Mouse (Mus musculus) adrenal gland, postnatal 36 days (tissue): ENCODE results near the gene Alkbh6. TPM values are rescaled to one million over a fixed set of nuclear protein-coding genes. Genes with fewer than 3 reads are reported as not detected.

Source experiments
- DNase-seq, 2 experiments: peaks; one replicate each; pipeline ENCODE4 v3.0.0; 2021; ENCODE audit warnings: mixed read lengths in 1 of 2
- total RNA-seq, 2 experiments: library from RNA; stranded (reverse); gene quantifications; 2 replicates each; pipeline ENCODE4 v1.2.3; 2021

Alkbh6 gene
- total RNA-seq, 2 experiments from 2014 or later, result 56.9 to 81.3 TPM

DNA sequence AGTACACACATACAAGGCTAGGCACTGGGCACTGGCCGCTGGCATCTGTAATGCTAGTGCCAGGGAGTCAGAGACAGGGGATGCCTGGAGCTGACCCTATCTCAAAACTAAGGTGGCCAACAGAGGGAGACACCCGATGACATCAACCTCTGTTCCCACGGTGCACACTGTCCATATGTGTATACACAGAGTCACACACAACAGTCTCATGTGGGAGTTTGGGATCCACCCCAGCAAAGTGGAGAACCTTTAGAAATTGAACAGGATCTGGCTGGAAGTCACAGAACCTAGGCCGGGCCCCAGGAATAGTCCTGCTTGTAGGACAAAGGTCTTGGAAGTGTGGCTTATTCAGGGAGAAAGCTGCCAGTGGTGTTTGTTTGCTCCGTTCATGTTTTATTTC lies 14.2 kb upstream of the Alkbh6 start:
- no peak for DNase-seq

DNA sequence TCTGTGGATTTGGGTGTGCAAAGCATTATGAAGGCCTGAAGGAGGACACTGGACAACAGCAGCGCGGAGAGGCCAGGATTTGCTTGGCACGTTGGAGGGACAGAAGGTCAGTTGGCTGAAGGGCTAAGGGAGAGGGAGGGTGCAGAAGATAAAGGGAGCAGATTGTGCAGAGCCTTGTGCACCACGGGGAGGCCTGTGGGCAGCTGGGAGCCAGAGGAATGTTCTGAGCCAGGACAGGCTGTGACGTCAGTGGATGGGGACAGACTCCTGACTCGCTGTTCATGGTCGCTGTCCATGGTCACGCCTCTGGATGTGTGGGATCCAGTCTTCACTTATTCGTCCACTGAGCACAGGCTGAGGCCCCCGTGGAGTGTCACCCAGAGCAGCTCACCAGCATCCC lies 13.4 kb upstream of the Alkbh6 start:
- DNase-seq, result peak; percentile 74 to 78

DNA sequence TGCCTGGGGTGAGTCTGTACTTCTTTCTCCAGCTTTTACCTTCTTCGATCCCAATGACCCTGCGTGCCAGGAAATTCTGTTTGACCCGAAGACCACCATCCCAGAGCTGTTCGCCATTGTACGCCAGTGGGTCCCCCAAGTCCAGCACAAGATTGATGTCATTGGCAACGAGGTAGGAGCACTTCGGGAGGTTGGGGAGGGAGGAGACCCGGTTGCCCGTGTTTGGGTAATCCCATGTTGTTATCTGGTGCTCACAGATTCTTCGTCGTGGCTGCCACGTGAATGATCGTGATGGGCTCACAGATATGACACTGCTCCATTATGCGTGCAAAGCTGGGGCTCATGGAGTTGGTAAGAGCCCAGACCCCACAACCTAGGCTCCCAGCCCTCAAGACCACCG lies 11.7 kb upstream of the Alkbh6 start:
- DNase-seq, result no peak

DNA sequence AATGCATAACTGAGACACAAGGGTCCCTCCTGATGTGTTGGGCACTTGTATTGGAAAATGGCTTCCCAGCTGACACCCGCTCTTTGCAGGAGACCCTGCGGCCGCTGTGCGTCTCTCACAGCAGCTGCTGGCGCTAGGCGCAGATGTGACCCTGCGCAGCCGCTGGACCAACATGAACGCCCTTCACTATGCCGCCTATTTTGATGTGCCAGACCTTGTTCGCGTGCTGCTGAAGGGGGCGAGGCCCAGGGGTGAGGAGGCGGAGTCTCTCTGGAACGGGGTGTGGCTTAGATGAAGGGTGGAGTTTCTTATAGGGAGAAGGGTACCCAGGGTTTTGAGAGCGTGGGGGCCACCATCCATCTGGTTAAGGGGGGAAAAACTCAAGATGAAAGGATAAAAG lies 11.3 kb upstream of the Alkbh6 start:
- DNase-seq, result no peak

DNA sequence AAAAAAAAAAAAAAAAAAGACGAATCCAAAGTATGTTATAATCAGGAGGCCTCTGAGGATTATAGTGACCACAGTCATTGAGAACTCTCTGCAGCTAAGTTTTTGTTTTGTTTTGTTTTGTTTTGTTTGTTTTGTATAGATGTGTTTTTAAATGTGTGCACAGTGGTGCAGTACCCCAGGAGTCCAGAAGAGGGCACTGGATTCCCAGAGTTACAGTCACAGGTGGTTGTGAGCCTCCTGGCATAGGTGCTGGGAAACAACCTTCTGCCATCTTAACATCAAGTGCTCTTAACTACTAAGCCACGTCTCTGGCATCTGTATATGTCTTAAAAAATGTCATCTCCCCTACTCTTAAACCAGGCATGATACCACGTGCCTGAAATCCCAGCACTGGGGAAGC lies 7.6 kb upstream of the Alkbh6 start:
- DNase-seq, result peak in 1 of 2 experiments; percentile 42

DNA sequence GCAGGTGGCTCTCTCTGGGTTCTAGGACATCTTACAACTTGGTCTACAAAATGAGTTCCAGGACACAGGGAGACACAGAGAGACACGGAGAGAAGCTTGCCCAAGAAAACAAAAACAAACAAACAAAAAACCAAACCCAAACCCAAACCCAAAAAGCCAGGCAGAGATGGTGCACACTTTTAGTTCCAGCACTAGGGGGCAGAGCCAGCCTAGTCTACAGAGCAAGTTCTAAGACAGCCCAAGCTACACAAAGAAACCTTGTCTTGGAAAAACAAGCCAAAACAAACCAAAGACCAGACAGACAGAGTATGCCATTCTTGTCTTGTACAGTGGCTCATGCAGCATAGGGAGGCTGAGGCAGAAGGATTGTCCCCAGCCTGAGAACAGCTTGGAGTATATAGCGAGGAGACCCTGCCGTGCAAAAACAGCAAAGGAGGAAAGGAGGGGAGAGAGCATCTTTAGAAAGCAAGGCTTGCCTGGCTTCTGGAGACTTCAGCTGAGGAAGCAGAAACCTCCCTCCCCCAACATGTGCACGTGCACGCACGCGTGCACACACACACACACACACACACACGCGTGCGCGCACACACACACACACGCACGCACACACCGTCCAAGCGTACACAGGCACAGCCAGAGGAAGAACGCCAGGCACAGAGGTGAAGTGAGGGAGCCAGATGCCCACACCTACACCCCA lies 2.3 kb upstream of the Alkbh6 start:
- DNase-seq, result peak in 1 of 2 experiments; percentile 34

DNA sequence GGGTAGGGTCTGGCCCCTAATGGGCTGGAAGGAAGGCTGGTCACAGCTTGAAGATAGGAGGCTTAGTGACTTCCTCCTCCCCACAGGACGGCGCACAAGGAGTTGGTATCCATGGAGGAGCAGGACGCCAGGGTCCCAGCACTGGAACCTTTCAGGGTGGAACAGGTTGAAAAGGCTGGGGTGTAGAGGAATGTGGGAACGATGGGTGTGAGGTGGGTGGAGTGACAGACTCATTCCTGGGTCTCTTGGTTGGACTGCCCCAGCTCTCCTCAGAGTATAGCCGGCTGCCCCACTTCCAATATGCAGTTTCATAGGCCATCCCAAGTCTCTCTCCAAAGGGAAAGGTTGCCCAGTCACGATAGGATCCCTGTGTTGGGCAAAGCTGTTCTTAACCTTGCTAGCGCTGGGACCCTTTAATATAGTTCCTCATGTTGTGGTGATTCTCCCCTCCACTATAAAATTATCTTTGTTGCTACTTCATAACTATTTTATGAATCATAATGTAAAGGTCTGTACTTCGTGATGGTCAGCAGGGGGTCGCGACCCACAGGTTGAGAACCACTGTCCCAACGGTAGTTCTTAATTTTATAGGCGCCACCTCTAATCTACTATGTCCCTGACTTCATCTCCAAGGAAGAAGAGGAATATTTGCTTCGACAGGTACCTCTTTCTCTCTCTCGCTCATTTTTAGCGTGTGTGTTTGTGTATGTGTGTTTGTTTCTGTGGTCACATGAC lies 1.0 kb downstream of the Alkbh6 start:
- DNase-seq, result no peak

DNA sequence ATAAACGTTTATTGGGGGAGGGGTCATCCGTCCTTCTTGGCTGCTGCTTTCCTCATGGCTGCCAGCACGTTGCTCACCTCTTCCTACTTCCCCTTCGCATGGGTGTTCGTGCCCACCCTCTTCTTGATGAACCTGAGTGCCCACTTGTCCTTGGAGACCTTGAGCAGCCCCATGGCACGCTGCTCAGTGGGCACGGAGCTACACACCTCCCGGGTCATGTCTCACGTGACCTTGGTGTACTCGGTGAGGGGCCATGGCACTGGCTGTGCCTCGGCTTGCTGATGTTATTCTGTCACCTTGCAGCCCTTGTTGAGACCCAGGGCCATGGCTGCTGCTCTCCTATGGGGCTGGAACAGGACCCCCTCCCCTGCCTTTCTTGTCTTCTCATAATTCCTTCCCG lies 1.6 kb downstream of the Alkbh6 start:
- no peak for DNase-seq

DNA sequence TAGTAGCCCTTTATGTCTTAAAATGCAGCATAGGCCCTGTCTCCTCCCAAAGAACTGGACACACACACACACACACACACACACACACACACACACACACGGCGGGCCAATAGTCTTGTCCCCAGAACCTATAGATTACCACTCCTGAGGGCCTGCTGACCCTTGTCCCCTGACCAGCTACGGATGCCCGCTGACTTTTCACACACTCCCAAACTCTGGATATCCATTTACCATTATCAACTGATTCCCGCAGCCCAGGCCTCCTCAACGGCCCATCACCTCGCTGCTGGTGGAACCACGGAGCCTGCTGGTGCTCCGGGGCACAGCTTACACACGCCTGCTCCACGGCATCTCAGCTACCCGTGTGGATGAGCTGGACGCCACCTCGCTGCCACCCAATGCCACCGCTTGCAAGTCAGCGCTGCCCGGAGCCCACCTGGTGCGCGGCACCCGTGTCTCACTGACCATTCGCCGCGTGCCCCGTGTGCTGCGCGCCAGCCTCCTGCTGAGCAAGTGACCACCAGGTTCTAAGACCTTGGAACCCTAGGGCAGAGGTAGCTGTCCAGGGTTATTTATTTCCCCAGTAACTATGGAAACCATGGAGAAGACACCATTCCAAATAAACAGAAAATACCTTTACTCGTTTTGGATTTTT lies 5.3 kb downstream of the Alkbh6 start:
- no peak for DNase-seq

DNA sequence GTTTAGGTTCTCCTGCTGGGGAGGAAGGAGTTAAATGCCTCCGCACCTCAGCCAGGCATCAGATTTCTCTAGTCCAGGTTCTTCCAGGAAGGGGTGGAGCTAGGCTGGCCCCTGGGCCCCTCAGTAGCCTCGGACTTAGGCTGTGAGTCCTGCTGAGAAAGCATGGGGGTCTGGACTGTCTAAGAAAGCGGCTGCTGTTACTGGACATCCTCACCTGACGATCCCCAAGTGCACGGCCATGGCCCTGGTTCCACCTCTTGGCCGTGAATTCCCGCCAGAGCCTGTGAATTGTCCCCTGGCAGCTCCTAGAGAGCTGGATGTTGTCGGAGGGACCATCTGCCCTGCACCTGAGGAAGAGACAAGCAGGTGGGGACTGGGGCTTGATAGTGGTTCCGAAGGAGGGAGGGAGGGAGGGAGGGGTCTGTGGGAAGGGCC lies 6.2 kb downstream of the Alkbh6 start, which contains the start of gene Syne4:
TSS of gene Syne4 (plus strand) at position 87 of the 435 bp plus-strand sequence.
- peak in 1 of 2 experiments; percentile 26 for DNase-seq

DNA sequence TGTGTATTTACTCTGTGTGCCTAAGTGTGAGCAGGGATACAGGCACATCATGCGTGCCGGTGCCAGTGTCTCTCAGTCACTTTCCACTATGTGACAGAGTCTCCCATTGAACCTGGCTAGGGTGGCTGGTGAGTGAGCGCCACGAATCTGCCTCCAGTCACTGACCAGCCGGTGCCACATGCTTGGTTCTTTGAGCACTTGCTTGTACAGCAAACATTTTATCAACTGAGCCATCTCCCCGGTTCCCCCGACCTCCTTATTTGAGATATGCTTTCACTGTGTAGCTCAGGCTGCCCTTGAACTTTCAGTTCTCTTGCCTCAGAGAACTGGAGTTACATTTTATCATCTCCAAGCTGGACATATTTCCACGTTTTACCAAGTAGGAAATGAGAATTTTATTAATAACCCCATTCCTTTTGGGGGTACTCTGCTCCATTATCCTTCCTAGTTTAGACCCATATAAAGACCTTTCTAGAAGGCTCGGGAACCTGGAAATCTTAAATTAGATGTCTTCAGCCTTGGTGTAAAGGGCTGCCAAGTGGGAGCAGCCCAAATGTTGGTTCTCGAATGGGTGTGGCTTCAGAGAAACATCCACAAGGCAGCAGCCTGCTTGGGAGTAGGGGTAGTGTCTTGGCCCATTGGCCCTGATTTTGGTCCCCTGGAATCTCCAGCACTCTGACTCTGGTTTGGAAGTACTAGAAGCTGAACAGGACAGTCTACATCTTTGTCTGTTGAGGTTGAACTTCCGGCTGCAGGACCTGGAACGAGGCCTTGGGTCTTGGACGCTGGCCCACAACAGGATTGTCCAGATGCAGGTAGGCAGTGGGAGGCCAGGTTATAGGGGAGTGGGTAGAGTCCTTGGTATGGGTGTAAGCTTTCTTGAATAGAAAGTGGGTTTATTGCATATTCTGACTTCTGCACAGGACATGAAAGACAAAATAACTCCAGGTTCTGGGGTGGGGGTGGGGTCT lies 7.3 kb downstream of the Alkbh6 start:
- DNase-seq, result peak in 1 of 2 experiments; percentile 31

DNA sequence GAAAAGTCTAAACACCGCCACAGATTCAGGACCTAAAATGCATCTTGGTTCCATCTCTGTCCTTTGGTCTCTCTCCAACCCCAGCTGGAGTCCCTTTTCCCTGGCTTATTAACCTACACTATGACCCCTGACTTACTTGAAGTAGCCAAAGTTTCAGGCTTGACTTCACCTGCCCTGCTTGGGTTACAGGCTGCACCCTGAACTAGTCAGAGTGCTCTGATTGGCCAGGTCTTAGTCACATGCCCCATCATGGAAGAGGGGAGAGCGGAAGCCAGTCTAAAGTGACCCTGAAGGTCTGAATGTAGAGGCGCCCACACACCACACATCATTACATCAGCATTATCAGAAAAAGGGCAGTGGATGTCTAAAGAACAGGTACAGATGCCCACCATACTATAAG lies 9.6 kb downstream of the Alkbh6 start:
- no peak for DNase-seq

DNA sequence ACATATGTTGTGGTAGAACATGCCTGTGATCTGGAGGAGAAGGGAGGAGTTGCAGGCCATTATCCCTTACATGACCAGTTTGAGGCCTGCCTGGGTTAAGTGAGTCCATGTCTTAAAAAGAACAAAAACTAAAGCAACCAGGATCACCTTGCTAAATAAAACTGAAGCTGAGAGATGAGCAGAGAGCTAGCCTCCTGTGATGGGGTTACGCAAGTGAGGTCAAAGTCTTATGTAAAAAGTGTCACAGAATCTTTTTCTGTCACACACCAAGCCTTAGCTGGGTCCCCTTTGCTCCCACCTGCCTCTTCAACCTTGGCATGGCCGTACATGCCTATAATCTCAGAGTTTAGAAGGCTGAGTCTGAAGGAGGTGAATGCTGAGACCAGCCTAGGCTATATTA lies 12.4 kb downstream of the Alkbh6 start:
- no peak for DNase-seq

DNA sequence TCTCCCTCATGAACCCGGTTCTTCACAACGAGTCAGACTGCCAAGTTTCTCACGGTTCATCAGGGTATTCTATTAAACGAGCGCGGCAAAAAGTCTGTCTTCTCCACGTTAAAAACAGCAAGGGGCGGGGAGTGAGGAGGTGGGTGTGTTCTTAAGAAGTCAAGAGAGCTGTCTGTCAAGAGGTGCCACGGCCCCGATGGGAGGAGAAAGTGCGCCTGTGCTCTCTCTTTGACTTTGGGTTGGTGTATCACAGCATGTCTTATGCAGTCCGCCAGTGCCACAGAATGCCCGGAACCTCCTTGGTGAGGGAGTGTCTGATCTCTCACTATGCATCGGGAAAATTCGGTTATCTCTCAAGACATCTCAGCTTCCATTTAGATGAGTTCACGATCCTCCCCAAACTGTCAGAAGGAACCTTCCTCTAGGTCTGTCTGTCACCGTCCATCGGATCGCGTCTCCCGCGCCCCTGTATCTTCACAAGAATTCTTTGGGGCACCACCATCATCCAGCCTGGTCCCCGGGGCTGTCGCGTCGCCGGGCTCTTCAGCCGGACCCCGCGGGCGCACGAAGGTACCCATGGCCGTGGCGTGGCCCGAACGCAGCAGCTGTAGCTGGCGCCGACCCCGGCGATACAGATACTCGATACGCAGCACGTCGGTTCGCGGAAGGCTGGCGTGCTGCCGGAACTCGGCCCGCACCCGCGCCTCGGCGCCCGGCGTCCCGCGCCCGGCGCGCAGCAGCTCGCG lies 13.2 kb downstream of the Alkbh6 start, which contains the start of gene E130208F15Rik:
TSS of gene E130208F15Rik (plus strand) at position 202 of the 746 bp plus-strand sequence.
- peak; percentile 81 to 89 for DNase-seq

DNA sequence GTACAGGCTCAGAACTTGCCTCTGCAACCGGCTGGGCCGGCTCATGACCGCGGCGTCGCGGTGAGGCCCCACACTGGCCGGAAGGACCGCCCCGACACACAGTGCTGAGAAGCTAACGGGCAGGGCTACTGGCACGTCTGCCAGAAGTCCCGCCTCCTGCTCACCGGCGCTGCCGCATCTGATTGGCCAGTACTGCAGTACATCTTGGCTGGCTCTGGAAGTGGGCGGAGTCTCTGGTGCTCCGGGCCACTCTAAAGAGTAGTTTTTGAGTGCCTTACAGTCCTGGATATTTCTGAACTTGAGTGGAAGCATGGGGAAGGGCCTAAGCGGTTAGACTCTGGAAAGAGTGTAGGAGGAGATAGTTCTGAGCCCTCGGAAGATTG lies 13.8 kb downstream of the Alkbh6 start:
- peak; percentile 98 for DNase-seq

DNA sequence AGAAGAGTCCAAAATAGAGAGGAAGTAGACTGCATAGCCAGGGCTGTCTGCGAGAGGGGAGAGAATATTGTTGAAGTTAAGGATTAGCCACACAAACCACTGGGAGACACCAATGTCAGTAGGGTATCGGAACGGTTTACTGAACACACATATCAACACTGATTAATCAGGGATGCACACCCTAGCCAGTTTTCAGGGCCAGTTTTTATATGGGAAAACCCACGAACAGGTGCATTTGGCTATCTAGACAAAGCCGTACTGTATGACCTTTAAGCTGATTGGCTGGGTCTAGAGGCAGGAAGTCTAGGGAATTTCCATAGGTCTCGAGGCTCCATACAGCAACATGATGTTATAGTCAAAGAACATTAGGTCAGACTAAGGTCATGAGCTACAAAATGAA lies 14.3 kb downstream of the Alkbh6 start:
- DNase-seq, result no peak

DNA sequence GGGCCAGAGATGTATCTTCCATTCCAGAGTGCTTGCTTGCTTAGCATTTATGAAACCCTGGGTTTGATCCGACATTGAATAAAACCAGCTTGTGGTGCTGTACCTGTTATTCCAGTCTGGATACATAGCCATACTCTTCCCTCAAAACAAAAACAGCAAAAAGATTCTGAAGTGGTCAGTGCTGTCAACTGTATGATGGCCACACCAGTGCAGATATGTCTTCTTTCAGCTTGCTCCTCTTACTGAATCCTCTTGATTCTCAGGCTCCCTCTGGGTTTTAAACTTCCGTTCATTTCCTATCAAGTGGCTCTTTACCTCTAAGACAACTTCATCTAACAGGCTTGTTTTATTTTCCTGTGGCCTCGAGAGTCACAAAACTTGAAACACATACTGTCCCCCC lies 15.3 kb downstream of the Alkbh6 start, which contains the start of gene Sdhaf1:
TSS of gene Sdhaf1 (minus strand) at position 101 of the 400 bp plus-strand sequence.
- no peak for DNase-seq

DNA sequence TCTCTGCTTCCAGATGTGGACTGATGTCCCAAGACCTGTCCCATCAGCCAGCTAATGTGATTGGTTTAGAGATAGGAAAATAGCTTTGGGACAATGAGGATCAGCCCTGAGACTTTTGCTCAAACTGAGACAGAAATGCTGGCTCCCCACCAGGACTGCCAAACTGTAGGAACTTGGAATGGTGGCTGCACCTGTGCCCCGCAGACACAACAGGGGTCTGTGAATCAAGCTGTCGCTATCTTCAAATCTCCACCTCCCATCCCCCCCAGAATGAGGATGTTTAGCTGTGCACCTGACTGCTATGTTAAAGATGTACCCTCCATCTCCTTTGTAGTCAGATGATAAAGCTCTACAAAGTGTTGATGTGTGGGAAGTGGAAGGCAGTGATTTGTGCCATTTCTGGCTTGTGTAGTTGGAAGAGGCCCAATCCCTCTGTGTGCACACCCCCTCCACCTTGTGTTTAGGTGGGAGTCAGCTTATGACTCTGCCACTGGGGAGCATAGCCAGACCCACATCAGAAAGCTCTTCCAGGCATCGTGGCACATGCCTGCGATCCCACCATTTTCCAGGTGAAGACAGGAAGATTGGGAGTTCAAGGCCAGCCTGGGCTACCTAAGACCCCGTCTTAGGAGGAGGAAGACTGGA lies 15.9 kb downstream of the Alkbh6 start:
- no peak for DNase-seq

DNA sequence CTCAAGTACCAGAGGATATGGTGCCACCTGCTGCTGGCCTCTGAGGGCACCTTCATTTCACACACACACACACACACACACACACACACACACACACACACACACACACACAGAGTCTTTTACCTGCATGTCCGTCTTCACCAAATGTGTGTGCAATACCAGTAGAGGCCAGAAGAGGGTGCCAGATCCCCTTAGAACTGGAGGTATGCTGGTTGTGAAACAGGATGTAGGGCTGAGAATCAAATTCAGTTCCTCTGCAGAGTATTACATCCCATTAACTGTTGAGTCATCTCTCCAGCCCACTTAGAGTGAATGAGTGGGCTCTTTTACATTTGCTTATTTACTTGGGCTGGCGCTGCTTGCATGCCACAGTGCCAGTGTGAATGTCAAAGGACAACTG lies 16.8 kb downstream of the Alkbh6 start:
- peak; percentile 35 to 41 for DNase-seq

DNA sequence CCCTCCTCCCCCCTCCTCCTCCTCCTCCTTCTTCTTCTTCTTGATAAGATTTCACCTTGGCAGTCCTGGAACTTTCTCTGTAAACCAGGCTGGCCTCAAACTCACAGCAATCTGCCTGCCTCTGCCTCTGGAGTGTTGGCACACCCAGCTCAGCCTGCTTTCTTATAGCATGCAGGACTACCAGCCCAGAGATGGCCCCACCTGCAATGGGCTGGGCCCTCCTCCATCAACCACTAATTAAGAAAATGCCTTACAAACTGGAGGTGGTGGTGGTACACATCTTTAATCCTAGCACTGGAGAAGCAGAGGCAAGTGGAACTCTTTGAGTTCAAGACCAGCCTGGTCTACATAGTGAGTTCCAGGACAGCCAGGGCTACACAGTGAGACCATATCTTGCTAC lies 17.9 kb downstream of the Alkbh6 start:
- no peak for DNase-seq
